ENCODE assay signal across 8 mouse cellular contexts in genomic region chr12:46635125-46635772, GRCm38 (mm10).
DNase-seq lines count a peak whose midpoint lies in the region; ATAC-seq and TF ChIP-seq lines count a peak whose summit lies in the region.

No protein-coding gene starts in this region.

- no peak overlapping the region for H3K4me3 ChIP-seq in embryonic facial prominence, embryonic 11.5 days (ENCODE audit: low read depth, low read length)
- no peak overlapping the region for H3K4me3 ChIP-seq in hindbrain, postnatal 0 days (ENCODE audit: low read length)
- H3K4me3 ChIP-seq in midbrain, embryonic 11.5 days (ENCODE audit: low read depth, low read length): no peak overlapping the region
- no peak overlapping the region for H3K4me3 ChIP-seq in liver, embryonic 12.5 days

- WGBS in embryonic facial prominence, embryonic 11.5 days: 9% methylated on average over 6 of the region's 6 CpGs
- 6% methylated on average over 6 of the region's 6 CpGs for WGBS in hindbrain, postnatal 0 days
- 19% methylated on average over 6 of the region's 6 CpGs for WGBS in midbrain, embryonic 11.5 days
- WGBS in liver, embryonic 12.5 days (ENCODE audit: insufficient replicate concordance): 29% methylated on average over 6 of the region's 6 CpGs

- H3K36me3 ChIP-seq in embryonic facial prominence, embryonic 11.5 days (replicated peaks; ENCODE audit: control insufficient read depth, insufficient read depth, low read depth, low read length): no peaks in the 10 kb centered on the region
- no peaks in the 10 kb centered on the region for H3K36me3 ChIP-seq in hindbrain, postnatal 0 days (ENCODE audit: insufficient read depth, low read length)
- no peaks in the 10 kb centered on the region for H3K36me3 ChIP-seq in midbrain, embryonic 11.5 days (ENCODE audit: control insufficient read depth, insufficient read depth, low read length)
- no peaks in the 10 kb centered on the region for H3K36me3 ChIP-seq in liver, embryonic 12.5 days

- H3K27me3 ChIP-seq in embryonic facial prominence, embryonic 11.5 days (ENCODE audit: control insufficient read depth, insufficient read depth, low read length): no peaks in the 10 kb centered on the region
- H3K27me3 ChIP-seq in hindbrain, postnatal 0 days (ENCODE audit: insufficient read depth, low read length): no peaks in the 10 kb centered on the region
- H3K27me3 ChIP-seq in midbrain, embryonic 11.5 days (ENCODE audit: control insufficient read depth, insufficient read depth, low read length): no peaks in the 10 kb centered on the region
- no peaks in the 10 kb centered on the region for H3K27me3 ChIP-seq in liver, embryonic 12.5 days (replicated peaks)

- no peaks in the 10 kb centered on the region for H3K4me1 ChIP-seq in embryonic facial prominence, embryonic 11.5 days (ENCODE audit: control insufficient read depth, insufficient read depth, low read length)
- H3K4me1 ChIP-seq in hindbrain, postnatal 0 days (ENCODE audit: insufficient read depth, low read length): no peaks in the 10 kb centered on the region
- H3K4me1 ChIP-seq in midbrain, embryonic 11.5 days (ENCODE audit: control insufficient read depth, insufficient read depth, low read length): peaks cover 13% of the 10 kb centered on the region
- H3K4me1 ChIP-seq in liver, embryonic 12.5 days: no peaks in the 10 kb centered on the region

- H3K9ac ChIP-seq in embryonic facial prominence, embryonic 11.5 days (replicated peaks; ENCODE audit: low read length): no peak overlapping the region
- H3K9ac ChIP-seq in hindbrain, postnatal 0 days (replicated peaks; ENCODE audit: low read length): no peak overlapping the region
- H3K9ac ChIP-seq in midbrain, embryonic 11.5 days (ENCODE audit: low read length): no peak overlapping the region
- H3K9ac ChIP-seq in liver, embryonic 12.5 days: no peak overlapping the region

- TF ChIP-seq CTCF in hindbrain, postnatal 0 days (IDR thresholded peaks at IDR 0.05; ENCODE audit: low read depth): peak; percentile 70

- no peaks in the 10 kb centered on the region for H3K9me3 ChIP-seq in embryonic facial prominence, embryonic 11.5 days (replicated peaks; ENCODE audit: control insufficient read depth, low read length)
- H3K9me3 ChIP-seq in hindbrain, postnatal 0 days (ENCODE audit: low read length): no peaks in the 10 kb centered on the region
- no peaks in the 10 kb centered on the region for H3K9me3 ChIP-seq in midbrain, embryonic 11.5 days (ENCODE audit: control insufficient read depth, low read length)
- no peaks in the 10 kb centered on the region for H3K9me3 ChIP-seq in liver, embryonic 12.5 days (replicated peaks)

- H3K4me2 ChIP-seq in embryonic facial prominence, embryonic 11.5 days (ENCODE audit: low read depth, low read length): no peak overlapping the region
- no peak overlapping the region for H3K4me2 ChIP-seq in hindbrain, postnatal 0 days (ENCODE audit: low read depth, low read length)
- no peak overlapping the region for H3K4me2 ChIP-seq in midbrain, embryonic 11.5 days
- no peak overlapping the region for H3K4me2 ChIP-seq in liver, embryonic 12.5 days

- DNase-seq in frontal cortex, adult 2 months (ENCODE audit: extremely low spot score in 1 of 2, low spot score in 1 of 2): peak; percentile 23 to 64
- no peak for DNase-seq in frontal cortex, postnatal 25 days (ENCODE audit: low spot score in 2 of 2)
- peak; percentile 27 for DNase-seq in R1 (ENCODE audit: low read depth, low spot score)
- DNase-seq in embryonic facial prominence, embryonic 11.5 days (ENCODE audit: low spot score): peak; percentile 73
- peak; percentile 83 for DNase-seq in hindbrain, postnatal 0 days (ENCODE audit: low spot score)
- no peak for DNase-seq in midbrain, embryonic 11.5 days (ENCODE audit: low spot score, missing footprints)
- no peak for DNase-seq in T-cell, adult 2 months (ENCODE audit: low spot score)

- 0 out of 2 replicates have a peak, but pooled peaks have one; percentile 39 for ATAC-seq in embryonic facial prominence, embryonic 11.5 days (replicated peaks; ENCODE audit: insufficient number of reproducible peaks, low FRiP score, low TSS enrichment, low read depth)
- peak; percentile 78 for ATAC-seq in hindbrain, postnatal 0 days
- ATAC-seq in midbrain, embryonic 11.5 days (ENCODE audit: low FRiP score): peak; percentile 80
- no peak for ATAC-seq in liver, embryonic 12.5 days

- no peak overlapping the region for H3K27ac ChIP-seq in embryonic facial prominence, embryonic 11.5 days (replicated peaks; ENCODE audit: low read depth, low read length)
- H3K27ac ChIP-seq in hindbrain, postnatal 0 days: no peak overlapping the region
- H3K27ac ChIP-seq in midbrain, embryonic 11.5 days (ENCODE audit: low read depth, low read length): no peak overlapping the region; the same call in 1 of the 2 replicates
- no peak overlapping the region for H3K27ac ChIP-seq in liver, embryonic 12.5 days

Comparison
In these comparisons a context has a peak if more than half of its experiments do, and no peak if none do; other contexts are left out.
1. DNase-seq: peak in frontal cortex, adult 2 months (2 of 2), R1 (single experiment), embryonic facial prominence, embryonic 11.5 days (single experiment) and hindbrain, postnatal 0 days (single experiment); none in frontal cortex, postnatal 25 days (0 of 2), midbrain, embryonic 11.5 days (single experiment) and T-cell, adult 2 months (single experiment).